Mouse (Mus musculus): ENCODE results near the gene Arfip1.

Arfip1 gene

GRCm38 (mm10) chr3:84488716-84489115 is 93.7 kb downstream of the Arfip1 start:
- DNase-seq (ENCODE audit: low read depth, low spot score), result no peak

GRCm38 (mm10) chr3:84484891-84485290 is 97.5 kb downstream of the Arfip1 start:
- no peak for DNase-seq (ENCODE audit: low read depth, low spot score)

GRCm38 (mm10) chr3:84484333-84484732 is 98.1 kb downstream of the Arfip1 start:
- no peak for DNase-seq (ENCODE audit: low read depth, low spot score)

GRCm38 (mm10) chr3:84482121-84482520 is 100.3 kb downstream of the Arfip1 start:
- DNase-seq (ENCODE audit: low read depth, low spot score), result no peak

- peak; percentile 53 for DNase-seq (ENCODE audit: low read depth, low spot score)
Observed at GRCm38 (mm10) chr3:84481104-84481503, 101.3 kb downstream of the Arfip1 start.

GRCm38 (mm10) chr3:84480006-84480897 is 102.2 kb downstream of the Arfip1 start, which contains the start of gene Fhdc1:
TSS of gene Fhdc1 (minus strand) at chr3:84480429.
- DNase-seq (ENCODE audit: low read depth, low spot score), result peak; percentile 53

GRCm38 (mm10) chr3:84479293-84480005 is 103.0 kb downstream of the Arfip1 start:
- DNase-seq (ENCODE audit: low read depth, low spot score), result peak; percentile 65

- no peak for DNase-seq (ENCODE audit: low read depth, low spot score)
Observed at GRCm38 (mm10) chr3:84478896-84479292, 103.5 kb downstream of the Arfip1 start.

GRCm38 (mm10) chr3:84478195-84478594 is 104.2 kb downstream of the Arfip1 start:
- DNase-seq (ENCODE audit: low read depth, low spot score), result no peak

- no peak for DNase-seq (ENCODE audit: low read depth, low spot score)
Observed at GRCm38 (mm10) chr3:84477498-84477897, 104.9 kb downstream of the Arfip1 start.

- no peak for DNase-seq (ENCODE audit: low read depth, low spot score)
Observed at GRCm38 (mm10) chr3:84474981-84475775, 107.2 kb downstream of the Arfip1 start.

- DNase-seq (ENCODE audit: low read depth, low spot score), result no peak
Observed at GRCm38 (mm10) chr3:84474398-84474797, 108.0 kb downstream of the Arfip1 start.

GRCm38 (mm10) chr3:84472955-84473354 is 109.5 kb downstream of the Arfip1 start:
- no peak for DNase-seq (ENCODE audit: low read depth, low spot score)

GRCm38 (mm10) chr3:84472527-84472926 is 109.9 kb downstream of the Arfip1 start:
- no peak for DNase-seq (ENCODE audit: low read depth, low spot score)

- no peak for DNase-seq (ENCODE audit: low read depth, low spot score)
Observed at GRCm38 (mm10) chr3:84471146-84471545, 111.3 kb downstream of the Arfip1 start.

GRCm38 (mm10) chr3:84468111-84468453 is 114.3 kb downstream of the Arfip1 start:
- no peak for DNase-seq (ENCODE audit: low read depth, low spot score)

- no peak for DNase-seq (ENCODE audit: low read depth, low spot score)
Observed at GRCm38 (mm10) chr3:84467419-84468110, 114.9 kb downstream of the Arfip1 start.

GRCm38 (mm10) chr3:84465822-84466500 is 116.5 kb downstream of the Arfip1 start:
- no peak for DNase-seq (ENCODE audit: low read depth, low spot score)

- no peak for DNase-seq (ENCODE audit: low read depth, low spot score)
Observed at GRCm38 (mm10) chr3:84461687-84462086, 120.7 kb downstream of the Arfip1 start.

- DNase-seq (ENCODE audit: low read depth, low spot score), result no peak
Observed at GRCm38 (mm10) chr3:84460952-84461351, 121.5 kb downstream of the Arfip1 start.

GRCm38 (mm10) chr3:84460499-84460898 is 121.9 kb downstream of the Arfip1 start:
- no peak for DNase-seq (ENCODE audit: low read depth, low spot score)

Measured in mesoderm, embryonic 11.5 days (tissue).